Mouse (Mus musculus): Measurements from ENCODE around the gene Nek6.

Gene Nek6

GRCm38 (mm10) chr2:38554226-38554995, 43.0 kb downstream of the Nek6 start:
- in situ Hi-C loops (cut with MboI; ENCODE audit: low pct_unique_long_range_greater_than_20kb in 1 of 2, low sequenced_read_pairs in 2 of 2, unreplicated experiment in 1 of 2): no loop called here

- in situ Hi-C loops (cut with MboI; ENCODE audit: low pct_unique_long_range_greater_than_20kb in 1 of 2, low sequenced_read_pairs in 2 of 2, unreplicated experiment in 1 of 2): no loop called here
Measured at GRCm38 (mm10) chr2:38555659-38556058, 44.2 kb downstream of the Nek6 start.

- in situ Hi-C loops (cut with MboI; ENCODE audit: low pct_unique_long_range_greater_than_20kb in 1 of 2, low sequenced_read_pairs in 2 of 2, unreplicated experiment in 1 of 2): no loop called here
Measured at GRCm38 (mm10) chr2:38556721-38557120, 45.3 kb downstream of the Nek6 start.

GRCm38 (mm10) chr2:38560296-38561227, 49.1 kb downstream of the Nek6 start:
- in situ Hi-C loops (cut with MboI; ENCODE audit: low pct_unique_long_range_greater_than_20kb in 1 of 2, low sequenced_read_pairs in 2 of 2, unreplicated experiment in 1 of 2): no loop called here

GRCm38 (mm10) chr2:38562596-38562995, 51.2 kb downstream of the Nek6 start:
- in situ Hi-C loops (cut with MboI; ENCODE audit: low pct_unique_long_range_greater_than_20kb in 1 of 2, low sequenced_read_pairs in 2 of 2, unreplicated experiment in 1 of 2): no loop called here

GRCm38 (mm10) chr2:38571971-38572601, 60.6 kb downstream of the Nek6 start:
- in situ Hi-C loops (cut with MboI; ENCODE audit: low pct_unique_long_range_greater_than_20kb in 1 of 2, low sequenced_read_pairs in 2 of 2, unreplicated experiment in 1 of 2): no loop called here

GRCm38 (mm10) chr2:38574697-38575096, 63.3 kb downstream of the Nek6 start:
- in situ Hi-C loops (cut with MboI; ENCODE audit: low pct_unique_long_range_greater_than_20kb in 1 of 2, low sequenced_read_pairs in 2 of 2, unreplicated experiment in 1 of 2): no loop called here

GRCm38 (mm10) chr2:38578602-38579521, 67.4 kb downstream of the Nek6 start:
- in situ Hi-C loops (cut with MboI; ENCODE audit: low pct_unique_long_range_greater_than_20kb in 1 of 2, low sequenced_read_pairs in 2 of 2, unreplicated experiment in 1 of 2): no loop called here

- in situ Hi-C loops (cut with MboI; ENCODE audit: low pct_unique_long_range_greater_than_20kb in 1 of 2, low sequenced_read_pairs in 2 of 2, unreplicated experiment in 1 of 2): no loop called here
Measured at GRCm38 (mm10) chr2:38579528-38579927, 68.1 kb downstream of the Nek6 start.

- in situ Hi-C loops (cut with MboI; ENCODE audit: low pct_unique_long_range_greater_than_20kb in 1 of 2, low sequenced_read_pairs in 2 of 2, unreplicated experiment in 1 of 2): loop anchor here in 1 of 2 experiments (10.0 kb wide), 1 partner anchor 99 kb away; no protein-coding TSS in a partner anchor
Measured at GRCm38 (mm10) chr2:38583982-38584381, 72.5 kb downstream of the Nek6 start.

GRCm38 (mm10) chr2:38584514-38585378, 73.3 kb downstream of the Nek6 start:
- in situ Hi-C loops (cut with MboI; ENCODE audit: low pct_unique_long_range_greater_than_20kb in 1 of 2, low sequenced_read_pairs in 2 of 2, unreplicated experiment in 1 of 2): loop anchor here in 1 of 2 experiments (10.0 kb wide), 1 partner anchor 100 kb away; no protein-coding TSS in a partner anchor

- in situ Hi-C loops (cut with MboI; ENCODE audit: low pct_unique_long_range_greater_than_20kb in 1 of 2, low sequenced_read_pairs in 2 of 2, unreplicated experiment in 1 of 2): loop anchor here in 1 of 2 experiments (10.0 kb wide), 1 partner anchor 101 kb away; no protein-coding TSS in a partner anchor
Measured at GRCm38 (mm10) chr2:38585379-38585736, 73.9 kb downstream of the Nek6 start.

GRCm38 (mm10) chr2:38586733-38587132, 75.3 kb downstream of the Nek6 start:
- in situ Hi-C loops (cut with MboI; ENCODE audit: low pct_unique_long_range_greater_than_20kb in 1 of 2, low sequenced_read_pairs in 2 of 2, unreplicated experiment in 1 of 2): loop anchor here in 1 of 2 experiments (10.0 kb wide), 1 partner anchor 102 kb away; no protein-coding TSS in a partner anchor

GRCm38 (mm10) chr2:38591751-38592459, 80.5 kb downstream of the Nek6 start:
- in situ Hi-C loops (cut with MboI; ENCODE audit: low pct_unique_long_range_greater_than_20kb in 1 of 2, low sequenced_read_pairs in 2 of 2, unreplicated experiment in 1 of 2): no loop called here

GRCm38 (mm10) chr2:38594874-38595273, 83.4 kb downstream of the Nek6 start:
- in situ Hi-C loops (cut with MboI; ENCODE audit: low pct_unique_long_range_greater_than_20kb in 1 of 2, low sequenced_read_pairs in 2 of 2, unreplicated experiment in 1 of 2): no loop called here

- in situ Hi-C loops (cut with MboI; ENCODE audit: low pct_unique_long_range_greater_than_20kb in 1 of 2, low sequenced_read_pairs in 2 of 2, unreplicated experiment in 1 of 2): no loop called here
Measured at GRCm38 (mm10) chr2:38597896-38598295, 86.5 kb downstream of the Nek6 start.
